Mouse (Mus musculus) stomach, postnatal 0 days (tissue): ENCODE results near the gene Chic1.

Source experiments
- CTCF ChIP-seq: IDR thresholded peaks from 2 replicates; pipeline ENCODE4 v1.5.1; 2016; ENCODE audit warnings: antibody characterized with exemption, low read depth, mild to moderate bottlenecking, moderate library complexity
- EP300 ChIP-seq: optimal IDR thresholded peaks from 2 replicates; pipeline ENCODE3; 2016; ENCODE audit warnings: antibody characterized with exemption

DNA sequence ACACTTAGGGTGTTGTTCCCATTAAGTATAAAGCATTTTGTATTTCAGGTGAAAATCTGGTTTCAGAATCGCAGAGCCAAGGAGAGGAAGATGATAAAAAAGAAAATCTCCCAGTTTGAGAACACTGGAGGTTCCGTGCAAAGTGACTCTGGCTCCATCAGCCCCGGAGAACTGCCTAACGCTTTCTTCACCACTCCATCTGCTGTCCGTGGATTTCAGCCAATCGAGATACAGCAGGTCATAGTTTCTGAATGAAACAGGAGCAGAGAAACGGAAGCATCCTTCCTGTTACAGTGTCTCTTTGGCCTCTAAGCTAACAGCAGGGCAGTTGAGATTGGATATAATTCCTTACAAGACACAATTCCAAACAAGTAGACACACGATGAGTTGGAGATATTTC lies 26.9 kb upstream of the Chic1 start:
- TF ChIP-seq CTCF (no peak), EP300 (no peak)
